In genomic region chr6:143020647-143021046, GRCm38 (mm10) we compare ENCODE assay signal across 9 mouse cellular contexts. TPM values are rescaled to one million over a fixed set of nuclear protein-coding genes. Genes with fewer than 3 reads are reported as not detected.
A peak's percentile ranks its signal among the peaks of the same experiment; 100 is the strongest.
DNase-seq lines count a peak whose midpoint lies in the region; ATAC-seq lines count a peak whose summit lies in the region.
"Had no signal": no experiment of that assay in that cellular context is flagged by ENCODE, and none has a peak within 500 bp of the region (broad histone marks: within the 10 kb centered on the region; RNA-seq: fewer than 3 reads in every experiment).

No protein-coding gene starts in this region.

- no peaks in the 10 kb centered on the region for H3K4me1 ChIP-seq in embryonic facial prominence, embryonic 11.5 days (ENCODE audit: control insufficient read depth, insufficient read depth, low read length)
- no peaks in the 10 kb centered on the region for H3K4me1 ChIP-seq in embryonic facial prominence, embryonic 10.5 days
- H3K4me1 ChIP-seq in midbrain, embryonic 11.5 days (ENCODE audit: control insufficient read depth, insufficient read depth, low read length), result no peaks in the 10 kb centered on the region
- no peaks in the 10 kb centered on the region for H3K4me1 ChIP-seq in midbrain, embryonic 15.5 days
- H3K4me1 ChIP-seq in embryonic facial prominence, embryonic 14.5 days (ENCODE audit: control insufficient read depth, insufficient read depth, low read length), result no peaks in the 10 kb centered on the region
- H3K4me1 ChIP-seq in midbrain, embryonic 16.5 days (ENCODE audit: control insufficient read depth, insufficient read depth, low read length), result no peaks in the 10 kb centered on the region

- peak; percentile 54 for DNase-seq in embryonic facial prominence, embryonic 11.5 days (ENCODE audit: low spot score)
- DNase-seq in embryonic facial prominence, embryonic 10.5 days (ENCODE audit: low spot score), result no peak
- peak; percentile 86 for DNase-seq in midbrain, embryonic 11.5 days (ENCODE audit: low spot score, missing footprints)
- peak; percentile 32 for DNase-seq in embryonic facial prominence, embryonic 14.5 days (ENCODE audit: low spot score)
- peak; percentile 37 for DNase-seq in splenic B cell, adult 2 months (ENCODE audit: low read depth, low spot score)
- no peak for DNase-seq in layer of hippocampus, adult 18-20 months (ENCODE audit: low spot score in 2 of 2)
- DNase-seq: kidney, postnatal 14 days had no signal

- peaks cover 4% of the 10 kb centered on the region for H3K36me3 ChIP-seq in embryonic facial prominence, embryonic 11.5 days (replicated peaks; ENCODE audit: control insufficient read depth, insufficient read depth, low read depth, low read length)
- peaks cover 31% of the 10 kb centered on the region for H3K36me3 ChIP-seq in embryonic facial prominence, embryonic 10.5 days (replicated peaks)
- no peaks in the 10 kb centered on the region for H3K36me3 ChIP-seq in midbrain, embryonic 11.5 days (ENCODE audit: control insufficient read depth, insufficient read depth, low read length)
- H3K36me3 ChIP-seq in midbrain, embryonic 15.5 days (replicated peaks), result peaks cover 15% of the 10 kb centered on the region
- H3K36me3 ChIP-seq in embryonic facial prominence, embryonic 14.5 days (ENCODE audit: control insufficient read depth, insufficient read depth, low read length), result peaks cover 42% of the 10 kb centered on the region
- H3K36me3 ChIP-seq in splenic B cell, adult 2 months (ENCODE audit: control insufficient read depth, insufficient read depth, low read length, poor library complexity, severe bottlenecking), result 0 out of 2 replicates have a peak, but pooled peaks cover 2% of the 10 kb centered on the region
- peaks cover 15% of the 10 kb centered on the region; the same call in 1 of the 2 replicates for H3K36me3 ChIP-seq in midbrain, embryonic 16.5 days (ENCODE audit: control insufficient read depth, insufficient read depth, low read length)

- H3K9ac ChIP-seq in embryonic facial prominence, embryonic 11.5 days (replicated peaks; ENCODE audit: low read length), result no peak overlapping the region
- H3K9ac ChIP-seq in midbrain, embryonic 11.5 days (ENCODE audit: low read length), result no peak overlapping the region
- no peak overlapping the region for H3K9ac ChIP-seq in midbrain, embryonic 15.5 days
- H3K9ac ChIP-seq in embryonic facial prominence, embryonic 14.5 days (ENCODE audit: low read depth, low read length), result no peak overlapping the region
- no peak overlapping the region for H3K9ac ChIP-seq in midbrain, embryonic 16.5 days (ENCODE audit: low read depth, low read length)

- no peak overlapping the region for H3K4me2 ChIP-seq in embryonic facial prominence, embryonic 11.5 days (ENCODE audit: low read depth, low read length)
- no peak overlapping the region for H3K4me2 ChIP-seq in midbrain, embryonic 11.5 days
- no peak overlapping the region for H3K4me2 ChIP-seq in midbrain, embryonic 15.5 days
- H3K4me2 ChIP-seq in embryonic facial prominence, embryonic 14.5 days (ENCODE audit: low read depth, low read length), result no peak overlapping the region
- H3K4me2 ChIP-seq in midbrain, embryonic 16.5 days (ENCODE audit: low read length), result no peak overlapping the region

- ATAC-seq in embryonic facial prominence, embryonic 11.5 days (replicated peaks; ENCODE audit: insufficient number of reproducible peaks, low FRiP score, low TSS enrichment, low read depth), result peak; percentile 56; the same call in 1 of the 2 replicates
- ATAC-seq in midbrain, embryonic 11.5 days (ENCODE audit: low FRiP score), result 0 out of 2 replicates have a peak, but pooled peaks have one; percentile 42
- ATAC-seq in midbrain, embryonic 15.5 days (replicated peaks), result no peak
- ATAC-seq in embryonic facial prominence, embryonic 14.5 days (ENCODE audit: low read depth), result no peak
- no peak for ATAC-seq in midbrain, embryonic 16.5 days

- no peak overlapping the region for H3K27ac ChIP-seq in embryonic facial prominence, embryonic 11.5 days (replicated peaks; ENCODE audit: low read depth, low read length)
- H3K27ac ChIP-seq in embryonic facial prominence, embryonic 10.5 days (replicated peaks), result no peak overlapping the region
- no peak overlapping the region for H3K27ac ChIP-seq in midbrain, embryonic 11.5 days (ENCODE audit: low read depth, low read length)
- no peak overlapping the region for H3K27ac ChIP-seq in midbrain, embryonic 15.5 days
- H3K27ac ChIP-seq in embryonic facial prominence, embryonic 14.5 days (replicated peaks; ENCODE audit: low read depth, low read length), result no peak overlapping the region
- H3K27ac ChIP-seq in midbrain, embryonic 16.5 days (ENCODE audit: low read length), result no peak overlapping the region

- H3K9me3 ChIP-seq in embryonic facial prominence, embryonic 11.5 days (replicated peaks; ENCODE audit: control insufficient read depth, low read length), result no peaks in the 10 kb centered on the region
- no peaks in the 10 kb centered on the region for H3K9me3 ChIP-seq in embryonic facial prominence, embryonic 10.5 days
- H3K9me3 ChIP-seq in midbrain, embryonic 11.5 days (ENCODE audit: control insufficient read depth, low read length), result no peaks in the 10 kb centered on the region
- no peaks in the 10 kb centered on the region for H3K9me3 ChIP-seq in midbrain, embryonic 15.5 days
- H3K9me3 ChIP-seq in embryonic facial prominence, embryonic 14.5 days (ENCODE audit: control insufficient read depth, low read length), result no peaks in the 10 kb centered on the region
- no peaks in the 10 kb centered on the region for H3K9me3 ChIP-seq in midbrain, embryonic 16.5 days (replicated peaks; ENCODE audit: control insufficient read depth, low read length, poor library complexity, severe bottlenecking)

- 65% methylated on average over 5 of the region's 5 CpGs for WGBS in embryonic facial prominence, embryonic 11.5 days
- 66% methylated on average over 5 of the region's 5 CpGs for WGBS in embryonic facial prominence, embryonic 10.5 days
- WGBS in midbrain, embryonic 11.5 days, result 69% methylated on average over 5 of the region's 5 CpGs
- WGBS in midbrain, embryonic 15.5 days, result 73% methylated on average over 5 of the region's 5 CpGs
- WGBS in embryonic facial prominence, embryonic 14.5 days, result 65% methylated on average over 5 of the region's 5 CpGs
- 70% methylated on average over 5 of the region's 5 CpGs for WGBS in midbrain, embryonic 16.5 days

- H3K27me3 ChIP-seq in embryonic facial prominence, embryonic 11.5 days (ENCODE audit: control insufficient read depth, insufficient read depth, low read length), result no peaks in the 10 kb centered on the region
- H3K27me3 ChIP-seq in embryonic facial prominence, embryonic 10.5 days (replicated peaks; ENCODE audit: low read depth, poor library complexity, severe bottlenecking), result no peaks in the 10 kb centered on the region
- H3K27me3 ChIP-seq in midbrain, embryonic 11.5 days (ENCODE audit: control insufficient read depth, insufficient read depth, low read length), result no peaks in the 10 kb centered on the region
- H3K27me3 ChIP-seq in midbrain, embryonic 15.5 days (replicated peaks), result no peaks in the 10 kb centered on the region
- H3K27me3 ChIP-seq in embryonic facial prominence, embryonic 14.5 days (replicated peaks; ENCODE audit: control insufficient read depth, insufficient read depth, low read length), result no peaks in the 10 kb centered on the region
- H3K27me3 ChIP-seq in splenic B cell, adult 2 months (ENCODE audit: control insufficient read depth, insufficient read depth, low read length, poor library complexity, severe bottlenecking), result no peaks in the 10 kb centered on the region
- H3K27me3 ChIP-seq in midbrain, embryonic 16.5 days (ENCODE audit: control insufficient read depth, insufficient read depth, low read depth, low read length), result no peaks in the 10 kb centered on the region

- no peak overlapping the region for H3K4me3 ChIP-seq in embryonic facial prominence, embryonic 11.5 days (ENCODE audit: low read depth, low read length)
- no peak overlapping the region for H3K4me3 ChIP-seq in embryonic facial prominence, embryonic 10.5 days
- H3K4me3 ChIP-seq in midbrain, embryonic 11.5 days (ENCODE audit: low read depth, low read length), result no peak overlapping the region
- H3K4me3 ChIP-seq in midbrain, embryonic 15.5 days, result no peak overlapping the region
- no peak overlapping the region for H3K4me3 ChIP-seq in embryonic facial prominence, embryonic 14.5 days (ENCODE audit: low read depth, low read length)
- no peak overlapping the region for H3K4me3 ChIP-seq in midbrain, embryonic 16.5 days (ENCODE audit: low read depth, low read length)

RNA-seq across cellular contexts. Expression of gene St8sia1, which starts 56.4 kb away (rescaled TPM):
- polyA plus RNA-seq in embryonic facial prominence, embryonic 11.5 days (2014; fragmentation: Nextera tagmentation; extraction: Ambion mirVana), result 2.7 and 3.9 TPM in 2 replicates
- 1.6 and 2.4 TPM in 2 replicates for polyA plus RNA-seq in embryonic facial prominence, embryonic 10.5 days (2016; fragmentation: Nextera tagmentation; extraction: Ambion mirVana)
- polyA plus RNA-seq in midbrain, embryonic 11.5 days (2014; fragmentation: Nextera tagmentation; extraction: Ambion mirVana), result 3.8 and 5.4 TPM in 2 replicates
- polyA plus RNA-seq in midbrain, embryonic 15.5 days (2015; fragmentation: Nextera tagmentation; extraction: Ambion mirVana), result 8.8 and 9.2 TPM in 2 replicates
- polyA plus RNA-seq in embryonic facial prominence, embryonic 14.5 days (2014; fragmentation: Nextera tagmentation; extraction: Ambion mirVana), result 1.1 and 1.8 TPM in 2 replicates
- 10 to 100 TPM; 34.1 TPM for total RNA-seq in layer of hippocampus, adult 18-20 months (2021)
- polyA plus RNA-seq in midbrain, embryonic 16.5 days (2015; fragmentation: Nextera tagmentation; extraction: Ambion mirVana), result 7.5 and 8.3 TPM in 2 replicates

Comparison
In these comparisons a context has a peak if more than half of its experiments do, and no peak if none do; other contexts are left out.
1. ATAC-seq: peak in embryonic facial prominence, embryonic 11.5 days (single experiment) and midbrain, embryonic 11.5 days (single experiment); none in midbrain, embryonic 15.5 days (single experiment), embryonic facial prominence, embryonic 14.5 days (single experiment) and midbrain, embryonic 16.5 days (single experiment).
2. DNase-seq: peak in embryonic facial prominence, embryonic 11.5 days (single experiment), midbrain, embryonic 11.5 days (single experiment), embryonic facial prominence, embryonic 14.5 days (single experiment) and splenic B cell, adult 2 months (single experiment); none in embryonic facial prominence, embryonic 10.5 days (single experiment) and layer of hippocampus, adult 18-20 months (0 of 2).